Mouse (Mus musculus): ENCODE results near the gene Rcn2.

The Rcn2 gene

DNA sequence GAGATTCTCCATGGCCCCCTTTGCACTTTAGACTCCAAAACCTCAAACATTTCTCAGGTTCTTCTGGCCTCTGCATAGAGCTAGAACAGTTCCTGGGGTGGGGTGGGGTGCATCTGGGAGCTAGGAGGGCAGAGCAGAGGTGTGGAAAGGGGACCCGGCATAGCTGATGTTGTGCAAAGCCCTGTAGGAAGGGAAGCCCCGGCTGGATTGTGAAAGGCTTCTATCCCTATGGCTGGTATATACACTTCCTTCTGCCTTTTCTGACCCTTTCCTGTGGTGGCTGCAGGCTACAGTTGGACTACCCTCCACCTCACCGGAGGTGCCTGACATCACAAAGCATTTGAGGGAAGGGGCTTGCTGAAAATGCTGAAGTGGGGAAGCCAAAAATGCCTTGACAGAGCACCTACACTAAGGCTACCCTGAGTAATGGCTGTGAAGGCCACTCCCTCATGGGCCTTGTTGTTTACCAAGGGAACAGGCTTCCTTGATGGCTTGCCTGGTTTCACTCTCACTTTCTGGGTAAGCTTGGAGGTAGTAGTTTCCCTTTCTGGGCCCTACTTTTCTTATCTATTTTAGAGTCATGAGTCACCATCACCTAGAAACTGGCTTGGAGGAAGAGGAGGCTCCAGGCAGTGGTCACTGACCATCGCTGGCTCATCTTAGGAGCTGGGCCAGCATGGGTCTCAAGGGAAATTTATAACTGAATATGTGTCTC is 56.1 kb downstream of the Rcn2 start:
- DNase-seq (ENCODE audit: low read depth) = no peak

DNA sequence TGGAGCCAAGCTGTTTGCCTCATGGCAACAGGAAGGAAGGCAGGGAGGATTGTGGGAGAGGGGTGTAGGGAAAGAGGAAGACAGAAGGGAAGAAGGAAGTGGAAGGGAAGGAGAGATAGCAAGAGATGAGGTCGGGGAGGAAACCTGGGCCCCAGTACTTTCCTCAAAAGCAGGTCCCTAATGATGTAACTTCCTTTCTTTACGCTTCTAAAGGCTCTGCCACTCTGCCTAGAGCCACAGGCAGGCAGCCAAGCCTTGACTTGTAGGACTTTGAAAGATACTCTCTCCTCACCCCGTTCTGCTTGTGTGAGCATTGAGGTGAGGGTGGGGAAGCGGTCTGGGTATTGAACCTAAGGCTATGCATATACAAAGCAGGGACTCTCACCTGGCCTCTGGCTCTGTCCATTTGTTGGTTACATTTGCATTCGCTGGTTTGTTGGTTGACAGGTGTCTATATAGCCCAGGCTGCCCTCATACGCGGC is 58.4 kb downstream of the Rcn2 start:
- no peak for DNase-seq (ENCODE audit: low read depth)

DNA sequence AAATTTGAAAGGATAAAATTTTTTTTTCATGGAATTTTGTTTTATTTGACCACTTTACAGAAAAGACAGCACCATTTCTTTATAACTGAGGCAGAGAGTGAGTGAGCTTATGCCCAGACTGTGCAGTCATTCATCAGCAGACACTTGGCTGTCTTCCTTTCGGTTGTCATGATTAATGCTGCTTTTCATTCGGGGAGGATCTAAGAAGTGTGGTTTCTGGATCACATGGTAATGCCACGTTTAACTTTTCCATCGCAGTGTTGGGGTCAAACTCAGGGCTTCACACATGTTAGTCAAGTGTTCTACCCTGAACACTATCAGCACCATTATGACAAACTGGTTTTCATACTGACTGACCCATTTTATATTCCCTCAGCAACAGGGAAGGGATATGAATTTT is 59.4 kb downstream of the Rcn2 start:
- no peak for DNase-seq (ENCODE audit: low read depth)

DNA sequence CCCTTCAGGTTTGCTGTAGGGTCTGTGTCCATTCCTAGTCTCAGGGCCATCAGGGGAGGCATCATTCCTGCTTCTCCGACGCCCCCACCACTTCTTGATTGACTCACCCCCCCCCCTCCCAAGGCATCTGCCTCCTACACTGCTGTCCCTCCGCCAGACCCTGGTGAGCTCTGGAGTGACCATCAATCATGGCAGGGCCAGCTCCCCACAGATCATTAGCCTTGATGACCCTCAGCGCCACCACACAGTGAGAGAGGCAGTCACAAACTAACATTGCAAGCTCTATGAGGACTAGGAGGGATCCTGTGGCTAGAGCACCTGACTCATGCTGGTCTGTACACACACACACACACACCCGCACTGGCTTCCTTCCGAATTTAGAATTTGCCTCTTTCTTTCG is 63.3 kb downstream of the Rcn2 start:
- no peak for DNase-seq (ENCODE audit: low read depth)

DNA sequence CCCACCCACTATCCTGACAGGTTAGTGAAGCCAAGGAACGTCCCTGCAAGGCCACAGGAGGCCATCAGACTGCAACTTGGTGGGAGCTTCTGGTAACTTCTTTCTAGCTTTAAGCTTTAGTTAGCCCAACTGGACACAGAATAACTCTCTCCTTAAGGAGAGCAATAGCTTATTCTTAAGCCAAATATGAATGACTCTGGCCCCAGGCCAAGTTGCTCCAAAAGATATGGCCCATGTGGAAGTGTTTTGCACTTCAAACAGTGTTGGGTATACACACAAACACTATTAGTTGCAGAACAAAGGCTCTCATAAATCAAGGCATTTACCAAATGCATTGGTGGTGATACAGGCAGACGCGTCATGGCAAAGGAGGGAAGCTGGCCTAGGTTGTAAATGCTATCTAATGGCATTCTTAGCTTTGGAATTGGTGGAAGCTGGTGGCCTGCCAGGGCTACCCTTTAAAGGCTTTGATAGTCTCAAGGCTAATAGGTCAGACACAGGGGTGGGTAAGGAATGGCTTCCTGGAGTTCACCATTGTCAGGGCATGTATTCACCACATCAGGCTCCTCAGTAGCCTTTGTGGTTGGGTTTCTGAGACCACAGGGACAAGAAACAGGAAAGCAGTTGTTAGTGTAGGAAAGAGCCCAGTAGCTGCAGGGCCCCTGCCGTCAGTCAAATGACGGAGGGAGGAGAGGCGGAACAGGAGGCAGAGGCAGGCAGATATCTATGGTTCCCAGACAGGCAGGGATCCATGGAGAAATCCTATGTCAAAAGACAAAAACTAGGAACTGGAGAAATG is 64.8 kb downstream of the Rcn2 start:
- no peak for DNase-seq (ENCODE audit: low read depth)

DNA sequence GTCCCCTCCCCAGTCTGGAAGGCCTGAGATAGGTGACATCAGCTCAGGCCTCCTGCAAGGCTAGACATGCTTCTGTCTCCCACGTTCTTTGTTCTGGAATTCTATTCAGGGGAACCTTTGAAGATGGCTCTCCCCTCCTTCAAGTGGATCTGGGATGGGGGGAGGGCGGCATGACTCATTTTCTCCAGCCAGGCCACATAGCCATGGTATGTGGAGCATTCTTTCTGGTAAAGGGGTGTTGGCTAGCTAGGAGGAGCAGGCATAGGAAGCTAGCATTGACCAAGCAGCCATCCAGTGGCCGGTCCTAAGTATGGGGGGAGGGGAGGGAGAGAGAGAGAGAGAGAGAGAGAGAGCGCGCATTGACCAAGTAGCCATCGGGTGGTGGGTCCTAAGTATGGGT is 65.9 kb downstream of the Rcn2 start:
- no peak for DNase-seq (ENCODE audit: low read depth)

DNA sequence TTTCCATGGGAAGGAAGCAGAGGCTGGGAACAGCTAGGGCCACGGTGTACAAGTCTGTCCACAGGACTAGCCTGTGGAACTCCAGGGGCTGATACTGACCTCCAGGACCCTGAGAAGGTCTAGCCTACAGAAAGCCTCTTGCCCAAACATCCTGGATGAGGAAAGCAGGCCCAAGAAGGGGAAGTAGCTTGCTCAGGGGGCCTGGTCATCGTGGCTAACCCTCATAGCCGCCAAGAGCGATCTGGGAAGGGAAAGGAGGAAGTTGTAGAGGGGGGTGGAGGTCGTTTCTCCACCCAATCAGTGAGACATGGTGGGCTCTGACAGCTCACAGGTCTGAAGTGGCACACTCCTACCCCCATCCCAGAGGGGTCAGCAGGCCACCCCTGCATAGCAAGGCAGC is 66.5 kb downstream of the Rcn2 start:
- DNase-seq (ENCODE audit: low read depth) = peak; percentile 58

Measured in c-Kit-positive CD71-negative TER-119-negative erythroid progenitor cells, embryonic 14.5 days (primary cell).